Mouse (Mus musculus): ENCODE data around the gene Tbx15. TPM values are rescaled to one million over a fixed set of nuclear protein-coding genes. Genes with fewer than 3 reads are reported as not detected.

The Tbx15 gene
- polyA plus RNA-seq, 1 experiment from 2014 or later = not detected

GRCm38 (mm10) chr3:99295301-99295700, 55.1 kb downstream of the Tbx15 start:
- no peak overlapping the region for H3K27ac ChIP-seq (ENCODE audit: low read depth, low read length)
- H3K4me1 ChIP-seq (replicated peaks; ENCODE audit: control insufficient read depth, insufficient read depth, low read length) = no peaks in the 10 kb centered on the region
- no peaks in the 10 kb centered on the region for H3K36me3 ChIP-seq (ENCODE audit: control insufficient read depth, insufficient read depth)
- no peak for TF ChIP-seq CTCF (IDR thresholded peaks at IDR 0.05; ENCODE audit: low read depth)
- no peak overlapping the region for H3K4me3 ChIP-seq (ENCODE audit: low read depth, low read length)
- H3K9me3 ChIP-seq (ENCODE audit: control insufficient read depth) = no peaks in the 10 kb centered on the region
- no peaks in the 10 kb centered on the region for H3K27me3 ChIP-seq (replicated peaks; ENCODE audit: control insufficient read depth, insufficient read depth, low read length)
- no peak for ATAC-seq
- H3K4me2 ChIP-seq (replicated peaks; ENCODE audit: low read depth) = no peak overlapping the region
- WGBS = 86% methylated on average over 2 of the region's 2 CpGs
- no peak overlapping the region for H3K9ac ChIP-seq (ENCODE audit: low read depth, low read length)

GRCm38 (mm10) chr3:99296186-99296585, 56.0 kb downstream of the Tbx15 start:
- Histone ChIP-seq H3K9ac (ENCODE audit: low read depth, low read length) (no peak overlapping the region), H3K9me3 (ENCODE audit: control insufficient read depth) (no peaks in the 10 kb centered on the region), H3K4me1 (replicated peaks; ENCODE audit: control insufficient read depth, insufficient read depth, low read length) (no peaks in the 10 kb centered on the region), H3K27me3 (replicated peaks; ENCODE audit: control insufficient read depth, insufficient read depth, low read length) (no peaks in the 10 kb centered on the region), H3K4me2 (replicated peaks; ENCODE audit: low read depth) (no peak overlapping the region), H3K36me3 (ENCODE audit: control insufficient read depth, insufficient read depth) (no peaks in the 10 kb centered on the region), H3K27ac (ENCODE audit: low read depth, low read length) (no peak overlapping the region), H3K4me3 (ENCODE audit: low read depth, low read length) (no peak overlapping the region)
- 73% methylated on average over 5 of the region's 5 CpGs for WGBS
- TF ChIP-seq CTCF (IDR thresholded peaks at IDR 0.05; ENCODE audit: low read depth) = no peak
- ATAC-seq = no peak

DNA sequence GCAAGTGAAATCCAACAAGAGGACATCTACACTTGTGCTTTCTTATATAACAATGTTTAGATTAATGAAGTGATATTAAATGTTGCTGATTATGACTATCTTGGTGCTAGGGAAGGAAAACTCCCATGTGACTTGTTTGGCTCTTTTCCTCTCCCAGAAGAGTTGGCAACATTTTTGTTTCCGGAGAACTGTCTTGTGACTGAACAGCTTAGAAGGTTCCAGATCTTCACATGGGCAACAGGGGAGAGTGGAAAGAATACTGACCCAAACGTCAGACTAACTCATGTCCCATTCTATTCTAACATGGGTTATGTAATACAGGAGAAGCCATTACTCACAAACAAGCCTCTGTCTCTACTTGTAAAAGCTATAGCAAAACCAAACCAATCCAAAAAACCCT, 60.7 kb downstream of the Tbx15 start:
- Histone ChIP-seq H3K36me3 (ENCODE audit: control insufficient read depth, insufficient read depth) (no peaks in the 10 kb centered on the region), H3K4me2 (replicated peaks; ENCODE audit: low read depth) (no peak overlapping the region), H3K4me1 (replicated peaks; ENCODE audit: control insufficient read depth, insufficient read depth, low read length) (no peaks in the 10 kb centered on the region), H3K9me3 (ENCODE audit: control insufficient read depth) (no peaks in the 10 kb centered on the region), H3K9ac (ENCODE audit: low read depth, low read length) (no peak overlapping the region), H3K4me3 (ENCODE audit: low read depth, low read length) (no peak overlapping the region), H3K27ac (ENCODE audit: low read depth, low read length) (no peak overlapping the region), H3K27me3 (replicated peaks; ENCODE audit: control insufficient read depth, insufficient read depth, low read length) (no peaks in the 10 kb centered on the region)
- ATAC-seq = no peak
- WGBS = 83% methylated on average over 2 of the region's 2 CpGs
- no peak for TF ChIP-seq CTCF (IDR thresholded peaks at IDR 0.05; ENCODE audit: low read depth)

GRCm38 (mm10) chr3:99310877-99311276, 70.7 kb downstream of the Tbx15 start:
- no peak overlapping the region for H3K4me2 ChIP-seq (replicated peaks; ENCODE audit: low read depth)
- no peak overlapping the region for H3K4me3 ChIP-seq (ENCODE audit: low read depth, low read length)
- H3K4me1 ChIP-seq (replicated peaks; ENCODE audit: control insufficient read depth, insufficient read depth, low read length) = no peaks in the 10 kb centered on the region
- no peaks in the 10 kb centered on the region for H3K9me3 ChIP-seq (ENCODE audit: control insufficient read depth)
- no peak overlapping the region for H3K27ac ChIP-seq (ENCODE audit: low read depth, low read length)
- WGBS = 32% methylated on average over 2 of the region's 2 CpGs
- no peak for ATAC-seq
- no peak for TF ChIP-seq CTCF (IDR thresholded peaks at IDR 0.05; ENCODE audit: low read depth)
- H3K36me3 ChIP-seq (ENCODE audit: control insufficient read depth, insufficient read depth) = no peaks in the 10 kb centered on the region
- H3K9ac ChIP-seq (ENCODE audit: low read depth, low read length) = no peak overlapping the region
- no peaks in the 10 kb centered on the region for H3K27me3 ChIP-seq (replicated peaks; ENCODE audit: control insufficient read depth, insufficient read depth, low read length)

DNA sequence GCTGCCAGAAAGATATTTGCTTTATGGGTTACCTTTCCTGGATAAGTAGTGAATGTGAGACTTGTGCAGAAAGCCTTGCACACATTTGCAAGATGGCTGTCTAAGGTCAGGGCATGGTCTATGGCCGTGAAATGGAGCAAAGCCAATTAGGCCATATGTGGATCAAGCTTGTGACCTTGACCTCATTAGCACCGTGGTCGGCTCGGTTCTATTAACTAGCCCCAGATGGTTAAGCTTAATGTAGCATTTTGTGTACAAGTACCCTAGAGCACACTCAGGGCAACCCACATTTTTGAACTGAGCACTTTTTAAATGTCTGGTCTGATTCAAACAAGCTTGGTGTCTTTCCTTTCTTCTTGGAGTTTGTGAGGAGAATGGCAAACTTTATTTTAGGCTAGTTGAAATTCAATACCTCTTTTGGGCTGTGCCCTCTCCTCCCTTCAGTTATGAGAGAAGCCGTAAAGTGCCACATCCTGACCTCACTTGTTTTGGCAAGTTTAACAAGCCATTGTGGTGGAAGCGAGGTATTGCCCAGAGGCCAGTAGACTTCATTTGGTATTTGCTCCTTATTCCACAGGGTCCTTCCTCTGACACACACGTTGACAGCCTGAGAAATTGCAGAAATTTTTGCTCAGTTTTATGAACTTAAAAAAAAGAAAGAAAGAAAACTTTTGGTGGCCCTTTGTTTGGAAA, 71.9 kb downstream of the Tbx15 start:
- H3K27ac ChIP-seq (ENCODE audit: low read depth, low read length) = no peak overlapping the region
- 74% methylated on average over 7 of the region's 7 CpGs for WGBS
- no peaks in the 10 kb centered on the region for H3K4me1 ChIP-seq (replicated peaks; ENCODE audit: control insufficient read depth, insufficient read depth, low read length)
- H3K4me3 ChIP-seq (ENCODE audit: low read depth, low read length) = no peak overlapping the region
- H3K9ac ChIP-seq (ENCODE audit: low read depth, low read length) = no peak overlapping the region
- ATAC-seq = no peak
- H3K4me2 ChIP-seq (replicated peaks; ENCODE audit: low read depth) = no peak overlapping the region
- TF ChIP-seq CTCF (IDR thresholded peaks at IDR 0.05; ENCODE audit: low read depth) = no peak
- no peaks in the 10 kb centered on the region for H3K27me3 ChIP-seq (replicated peaks; ENCODE audit: control insufficient read depth, insufficient read depth, low read length)
- no peaks in the 10 kb centered on the region for H3K9me3 ChIP-seq (ENCODE audit: control insufficient read depth)
- H3K36me3 ChIP-seq (ENCODE audit: control insufficient read depth, insufficient read depth) = no peaks in the 10 kb centered on the region

GRCm38 (mm10) chr3:99322345-99322744, 82.2 kb downstream of the Tbx15 start:
- no peak for ATAC-seq
- H3K27me3 ChIP-seq (replicated peaks; ENCODE audit: control insufficient read depth, insufficient read depth, low read length) = no peaks in the 10 kb centered on the region
- H3K27ac ChIP-seq (ENCODE audit: low read depth, low read length) = no peak overlapping the region
- no peaks in the 10 kb centered on the region for H3K4me1 ChIP-seq (replicated peaks; ENCODE audit: control insufficient read depth, insufficient read depth, low read length)
- H3K4me3 ChIP-seq (ENCODE audit: low read depth, low read length) = no peak overlapping the region
- no peaks in the 10 kb centered on the region for H3K9me3 ChIP-seq (ENCODE audit: control insufficient read depth)
- H3K9ac ChIP-seq (ENCODE audit: low read depth, low read length) = no peak overlapping the region
- 82% methylated on average over 2 of the region's 2 CpGs for WGBS
- TF ChIP-seq CTCF (IDR thresholded peaks at IDR 0.05; ENCODE audit: low read depth) = no peak
- no peak overlapping the region for H3K4me2 ChIP-seq (replicated peaks; ENCODE audit: low read depth)
- H3K36me3 ChIP-seq (ENCODE audit: control insufficient read depth, insufficient read depth) = no peaks in the 10 kb centered on the region
